18 mouse cellular contexts compared by ENCODE assay signal in genomic region chr8:125665183-125665875, GRCm38 (mm10). TPM values are rescaled to one million over a fixed set of nuclear protein-coding genes. Genes with fewer than 3 reads are reported as not detected.
DNase-seq lines count a peak whose midpoint lies in the region; ATAC-seq and TF ChIP-seq lines count a peak whose summit lies in the region.
"Had no signal": no experiment of that assay in that cellular context is flagged by ENCODE, and none has a peak within 500 bp of the region (broad histone marks: within the 10 kb centered on the region; RNA-seq: fewer than 3 reads in every experiment).

No protein-coding gene starts in this region.

- ATAC-seq in heart, embryonic 11.5 days (replicated peaks; ENCODE audit: insufficient number of reproducible peaks, low FRiP score, low TSS enrichment), result no peak
- ATAC-seq in hindbrain, embryonic 15.5 days (ENCODE audit: low FRiP score, low read depth), result no peak
- ATAC-seq in hindbrain, embryonic 16.5 days, result no peak
- no peak for ATAC-seq in limb, embryonic 12.5 days (ENCODE audit: insufficient number of reproducible peaks, insufficient read depth, low FRiP score, low TSS enrichment, low read depth)
- no peak for ATAC-seq in kidney, embryonic 15.5 days (replicated peaks; ENCODE audit: low FRiP score)
- ATAC-seq: intestine, embryonic 16.5 days; liver, embryonic 12.5 days had no signal

- DNase-seq in heart, postnatal 14 days, result no peak
- peak; percentile 43 for DNase-seq in ES-E14 (ENCODE audit: low read depth, low spot score)
- DNase-seq: adrenal gland, postnatal 14 days; gastrocnemius, postnatal 10 days; lung, postnatal 10 days; right cerebral cortex, postnatal 14 days had no signal

- peaks cover 20% of the 10 kb centered on the region for H3K4me1 ChIP-seq in heart, embryonic 11.5 days (ENCODE audit: control insufficient read depth, insufficient read depth, low read length)
- H3K4me1 ChIP-seq in hindbrain, embryonic 15.5 days (replicated peaks), result peaks cover 17% of the 10 kb centered on the region
- H3K4me1 ChIP-seq in hindbrain, embryonic 16.5 days (ENCODE audit: control insufficient read depth, insufficient read depth, low read depth, low read length), result peaks cover 4% of the 10 kb centered on the region
- H3K4me1 ChIP-seq in ES-E14 (ENCODE audit: control insufficient read depth in 2 of 2, insufficient read depth in 2 of 2, low read length in 2 of 2, poor library complexity in 1 of 2), result peaks cover 9 to 24% of the 10 kb centered on the region in 2 experiments
- H3K4me1 ChIP-seq in limb, embryonic 12.5 days (replicated peaks), result peaks cover 19% of the 10 kb centered on the region
- peaks cover 26% of the 10 kb centered on the region for H3K4me1 ChIP-seq in kidney, embryonic 15.5 days

- no peak overlapping the region for H3K4me3 ChIP-seq in heart, embryonic 11.5 days (ENCODE audit: low read depth, low read length)
- H3K4me3 ChIP-seq in hindbrain, embryonic 15.5 days, result no peak overlapping the region
- no peak overlapping the region for H3K4me3 ChIP-seq in hindbrain, embryonic 16.5 days (ENCODE audit: low read length)
- no peak overlapping the region for H3K4me3 ChIP-seq in ES-E14 (ENCODE audit: insufficient read depth in 1 of 2, low read depth in 1 of 2, low read length in 2 of 2, poor library complexity in 1 of 2, severe bottlenecking in 1 of 2)
- no peak overlapping the region for H3K4me3 ChIP-seq in limb, embryonic 12.5 days (replicated peaks)
- H3K4me3 ChIP-seq in kidney, embryonic 15.5 days (replicated peaks), result no peak overlapping the region
- H3K4me3 ChIP-seq: embryonic facial prominence, embryonic 12.5 days; hindbrain, embryonic 12.5 days; liver, embryonic 12.5 days; neural tube, embryonic 12.5 days; stomach, embryonic 15.5 days had no signal

- H3K9ac ChIP-seq in heart, embryonic 11.5 days (ENCODE audit: low read depth, low read length), result no peak overlapping the region
- H3K9ac ChIP-seq in hindbrain, embryonic 15.5 days, result no peak overlapping the region
- no peak overlapping the region for H3K9ac ChIP-seq in hindbrain, embryonic 16.5 days (ENCODE audit: low read depth, low read length)
- no peak overlapping the region for H3K9ac ChIP-seq in ES-E14 (ENCODE audit: insufficient read depth, low read depth, low read length, poor library complexity, severe bottlenecking)
- no peak overlapping the region for H3K9ac ChIP-seq in limb, embryonic 12.5 days (replicated peaks)
- H3K9ac ChIP-seq in kidney, embryonic 15.5 days, result no peak overlapping the region
- H3K9ac ChIP-seq: embryonic facial prominence, embryonic 12.5 days; hindbrain, embryonic 12.5 days; liver, embryonic 12.5 days; neural tube, embryonic 12.5 days; stomach, embryonic 15.5 days had no signal

- 0 out of 2 replicates have a peak overlapping the region, but pooled peaks have one; percentile 1 for H3K4me2 ChIP-seq in heart, embryonic 11.5 days
- H3K4me2 ChIP-seq in hindbrain, embryonic 15.5 days, result no peak overlapping the region
- H3K4me2 ChIP-seq in hindbrain, embryonic 16.5 days (ENCODE audit: low read length), result no peak overlapping the region
- no peak overlapping the region for H3K4me2 ChIP-seq in limb, embryonic 12.5 days
- no peak overlapping the region for H3K4me2 ChIP-seq in kidney, embryonic 15.5 days
- H3K4me2 ChIP-seq: embryonic facial prominence, embryonic 12.5 days; hindbrain, embryonic 12.5 days; liver, embryonic 12.5 days; neural tube, embryonic 12.5 days; stomach, embryonic 15.5 days had no signal

- intact Hi-C loops in heart, postnatal 14 days (cut with DNase I), result loop anchor here (5.0 kb wide), 2 partner anchors 93 to 202 kb away; no protein-coding TSS in a partner anchor

- WGBS in heart, embryonic 11.5 days (ENCODE audit: insufficient replicate concordance), result 57% methylated on average over 8 of the region's 8 CpGs
- WGBS in hindbrain, embryonic 15.5 days, result 51% methylated on average over 8 of the region's 8 CpGs
- 47% methylated on average over 8 of the region's 8 CpGs for WGBS in hindbrain, embryonic 16.5 days
- 66% methylated on average over 8 of the region's 8 CpGs for WGBS in limb, embryonic 12.5 days
- WGBS in kidney, embryonic 15.5 days, result 56% methylated on average over 8 of the region's 8 CpGs

- no peaks in the 10 kb centered on the region for H3K27me3 ChIP-seq in heart, embryonic 11.5 days (ENCODE audit: control insufficient read depth, insufficient read depth, low read length)
- no peaks in the 10 kb centered on the region for H3K27me3 ChIP-seq in hindbrain, embryonic 15.5 days
- no peaks in the 10 kb centered on the region for H3K27me3 ChIP-seq in hindbrain, embryonic 16.5 days (replicated peaks; ENCODE audit: control insufficient read depth, insufficient read depth, low read length)
- H3K27me3 ChIP-seq in limb, embryonic 12.5 days, result no peaks in the 10 kb centered on the region
- H3K27me3 ChIP-seq in kidney, embryonic 15.5 days, result no peaks in the 10 kb centered on the region
- H3K27me3 ChIP-seq: embryonic facial prominence, embryonic 12.5 days; liver, embryonic 12.5 days; stomach, embryonic 15.5 days had no signal

- in situ Hi-C loops in ES-E14 (cut with MboI; ENCODE audit: low sequenced_read_pairs in 2 of 2, unreplicated experiment in 2 of 2), result no loop called here

- no peaks in the 10 kb centered on the region for H3K9me3 ChIP-seq in heart, embryonic 11.5 days (replicated peaks; ENCODE audit: control insufficient read depth, low read length)
- no peaks in the 10 kb centered on the region for H3K9me3 ChIP-seq in hindbrain, embryonic 15.5 days
- no peaks in the 10 kb centered on the region for H3K9me3 ChIP-seq in hindbrain, embryonic 16.5 days (ENCODE audit: control insufficient read depth, low read length)
- H3K9me3 ChIP-seq in ES-E14 (ENCODE audit: control insufficient read depth, insufficient read depth, low read depth, low read length), result no peaks in the 10 kb centered on the region
- peaks cover 14% of the 10 kb centered on the region for H3K9me3 ChIP-seq in limb, embryonic 12.5 days
- peaks cover 2% of the 10 kb centered on the region; the same call in 1 of the 2 replicates for H3K9me3 ChIP-seq in kidney, embryonic 15.5 days (replicated peaks)
- H3K9me3 ChIP-seq: stomach, embryonic 15.5 days had no signal

- H3K27ac ChIP-seq in heart, embryonic 11.5 days (ENCODE audit: low read depth, low read length), result peak overlapping the region; percentile 93
- 0 out of 2 replicates have a peak overlapping the region, but pooled peaks have one; percentile 21 for H3K27ac ChIP-seq in hindbrain, embryonic 15.5 days (replicated peaks)
- no peak overlapping the region for H3K27ac ChIP-seq in hindbrain, embryonic 16.5 days (ENCODE audit: low read depth, low read length)
- no peak overlapping the region for H3K27ac ChIP-seq in ES-E14 (ENCODE audit: insufficient read depth, low read depth, low read length, poor library complexity, severe bottlenecking)
- 0 out of 2 replicates have a peak overlapping the region, but pooled peaks have one; percentile 17 for H3K27ac ChIP-seq in limb, embryonic 12.5 days
- H3K27ac ChIP-seq in kidney, embryonic 15.5 days, result no peak overlapping the region
- H3K27ac ChIP-seq: embryonic facial prominence, embryonic 12.5 days; liver, embryonic 12.5 days; neural tube, embryonic 12.5 days; stomach, embryonic 15.5 days had no signal

- H3K36me3 ChIP-seq in heart, embryonic 11.5 days (ENCODE audit: control insufficient read depth, insufficient read depth, low read length), result no peaks in the 10 kb centered on the region
- H3K36me3 ChIP-seq in hindbrain, embryonic 15.5 days, result no peaks in the 10 kb centered on the region
- no peaks in the 10 kb centered on the region for H3K36me3 ChIP-seq in hindbrain, embryonic 16.5 days (ENCODE audit: control insufficient read depth, insufficient read depth, low read length)
- no peaks in the 10 kb centered on the region for H3K36me3 ChIP-seq in ES-E14 (ENCODE audit: control insufficient read depth, insufficient read depth, low read length, poor library complexity, severe bottlenecking)
- H3K36me3 ChIP-seq in limb, embryonic 12.5 days, result peaks cover under 1% of the 10 kb centered on the region; the same call in 1 of the 2 replicates
- peaks cover 1% of the 10 kb centered on the region for H3K36me3 ChIP-seq in kidney, embryonic 15.5 days
- H3K36me3 ChIP-seq: embryonic facial prominence, embryonic 12.5 days; hindbrain, embryonic 12.5 days; liver, embryonic 12.5 days; neural tube, embryonic 12.5 days; stomach, embryonic 15.5 days had no signal

TF ChIP-seq in ES-E14, 5 proteins besides CTCF, POLR2A, EP300 and RAD21:
- TF ChIP-seq MAFK (IDR thresholded peaks at IDR 0.05; ENCODE audit: insufficient read depth, low read depth, low read length) (no peak), CHD2 (IDR thresholded peaks at IDR 0.05; ENCODE audit: low read depth, low read length) (no peak), ZNF384 (IDR thresholded peaks at IDR 0.05; ENCODE audit: low read depth, low read length) (no peak)

RNA-seq across cellular contexts. Expression of gene Map10, which starts 4.3 kb away (rescaled TPM):
- 6.1 and 8.1 TPM in 2 replicates for polyA plus RNA-seq in heart, embryonic 11.5 days (2014; fragmentation: Nextera tagmentation; extraction: Ambion mirVana)
- 1 to 10 TPM; 3.8 to 4.3 TPM for total RNA-seq in heart, postnatal 14 days (2021)
- 7.5 and 7.7 TPM in 2 replicates for polyA plus RNA-seq in hindbrain, embryonic 15.5 days (2015; fragmentation: Nextera tagmentation; extraction: Ambion mirVana)
- polyA plus RNA-seq in hindbrain, embryonic 16.5 days (2015; fragmentation: Nextera tagmentation; extraction: Ambion mirVana), result 6.3 and 6.7 TPM in 2 replicates
- total RNA-seq in ES-E14 (2012; rRNA removed), result 6.4 and 8.7 TPM in 2 replicates
- polyA plus RNA-seq in limb, embryonic 12.5 days (2016; fragmentation: Nextera tagmentation; extraction: Ambion mirVana), result 8.2 TPM in 2 replicates
- polyA plus RNA-seq in kidney, embryonic 15.5 days (2015; fragmentation: Nextera tagmentation; extraction: Ambion mirVana), result 6.1 and 7.1 TPM in 2 replicates
- total RNA-seq: MEL had no signal

Comparison
In these comparisons a context has a peak if more than half of its experiments do, and no peak if none do; other contexts are left out.
1. H3K27ac ChIP-seq: peak in heart, embryonic 11.5 days (single experiment), hindbrain, embryonic 15.5 days (single experiment) and limb, embryonic 12.5 days (single experiment); none in hindbrain, embryonic 16.5 days (single experiment), ES-E14 (single experiment) and kidney, embryonic 15.5 days (single experiment).